Mouse (Mus musculus): ENCODE results near the gene Nln. TPM values are rescaled to one million over a fixed set of nuclear protein-coding genes. Genes with fewer than 3 reads are reported as not detected.
A peak's percentile ranks its signal among the peaks of the same experiment; 100 is the strongest.

Gene Nln
- polyA plus RNA-seq, 1 experiment from 2014 or later: 25.0 TPM

GRCm38 (mm10) chr13:104035651-104036050 is 73.8 kb downstream of the Nln start:
- Histone ChIP-seq H3K4me3 (ENCODE audit: control insufficient read depth in 1 of 2, insufficient read depth in 1 of 2, low read depth in 1 of 2, low read length in 2 of 2) (no peak overlapping the region), H3K36me3 (ENCODE audit: control insufficient read depth, insufficient read depth, low read length) (no peaks in the 10 kb centered on the region), H3K4me2 (ENCODE audit: low read length) (no peak overlapping the region), H3K4me1 (ENCODE audit: control insufficient read depth in 2 of 2, insufficient read depth in 2 of 2, low read length in 2 of 2) (peaks cover 32 to 61% of the 10 kb centered on the region in 2 experiments), H3K27me3 (ENCODE audit: control insufficient read depth, insufficient read depth, low read length) (no peaks in the 10 kb centered on the region), H3K9ac (ENCODE audit: low read length) (no peak overlapping the region), H3K9me3 (ENCODE audit: control insufficient read depth, low read length) (no peaks in the 10 kb centered on the region), H3K27ac (replicated peaks in 1 of 2; ENCODE audit: control insufficient read depth in 1 of 2, insufficient read depth in 1 of 2, low read depth in 2 of 2, low read length in 2 of 2) (no peak overlapping the region)
- WGBS: 90% methylated on average over 2 of the region's 2 CpGs
- ATAC-seq (ENCODE audit: insufficient number of reproducible peaks, insufficient read depth, low FRiP score, low read depth): no peak

GRCm38 (mm10) chr13:104034854-104035253 is 74.6 kb downstream of the Nln start:
- no peak overlapping the region for H3K4me2 ChIP-seq (ENCODE audit: low read length)
- H3K4me1 ChIP-seq (ENCODE audit: control insufficient read depth in 2 of 2, insufficient read depth in 2 of 2, low read length in 2 of 2): peaks cover 32 to 60% of the 10 kb centered on the region in 2 experiments
- WGBS: 29% methylated on average over 6 of the region's 6 CpGs
- H3K27ac ChIP-seq (replicated peaks in 1 of 2; ENCODE audit: control insufficient read depth in 1 of 2, insufficient read depth in 1 of 2, low read depth in 2 of 2, low read length in 2 of 2): peak overlapping the region in 1 of 2 experiments; percentile 42; a peak in 1 of 4 replicates
- H3K9me3 ChIP-seq (ENCODE audit: control insufficient read depth, low read length): no peaks in the 10 kb centered on the region
- no peaks in the 10 kb centered on the region for H3K36me3 ChIP-seq (ENCODE audit: control insufficient read depth, insufficient read depth, low read length)
- H3K27me3 ChIP-seq (ENCODE audit: control insufficient read depth, insufficient read depth, low read length): no peaks in the 10 kb centered on the region
- no peak overlapping the region for H3K9ac ChIP-seq (ENCODE audit: low read length)
- H3K4me3 ChIP-seq (ENCODE audit: control insufficient read depth in 1 of 2, insufficient read depth in 1 of 2, low read depth in 1 of 2, low read length in 2 of 2): no peak overlapping the region
- ATAC-seq (ENCODE audit: insufficient number of reproducible peaks, insufficient read depth, low FRiP score, low read depth): no peak

GRCm38 (mm10) chr13:104032620-104033133 is 76.7 kb downstream of the Nln start:
- peaks cover 31 to 48% of the 10 kb centered on the region in 2 experiments for H3K4me1 ChIP-seq (ENCODE audit: control insufficient read depth in 2 of 2, insufficient read depth in 2 of 2, low read length in 2 of 2)
- H3K9me3 ChIP-seq (ENCODE audit: control insufficient read depth, low read length): no peaks in the 10 kb centered on the region
- H3K9ac ChIP-seq (ENCODE audit: low read length): no peak overlapping the region
- no peaks in the 10 kb centered on the region for H3K27me3 ChIP-seq (ENCODE audit: control insufficient read depth, insufficient read depth, low read length)
- H3K27ac ChIP-seq (replicated peaks in 1 of 2; ENCODE audit: control insufficient read depth in 1 of 2, insufficient read depth in 1 of 2, low read depth in 2 of 2, low read length in 2 of 2): peak overlapping the region; percentile 68 to 92
- peak overlapping the region; percentile 15 for H3K4me2 ChIP-seq (ENCODE audit: low read length)
- no peak overlapping the region for H3K4me3 ChIP-seq (ENCODE audit: control insufficient read depth in 1 of 2, insufficient read depth in 1 of 2, low read depth in 1 of 2, low read length in 2 of 2)
- no peaks in the 10 kb centered on the region for H3K36me3 ChIP-seq (ENCODE audit: control insufficient read depth, insufficient read depth, low read length)
- WGBS: 4% methylated on average over 3 of the region's 3 CpGs
- ATAC-seq (ENCODE audit: insufficient number of reproducible peaks, insufficient read depth, low FRiP score, low read depth): peak; percentile 70

- Histone ChIP-seq H3K4me1 (ENCODE audit: control insufficient read depth in 2 of 2, insufficient read depth in 2 of 2, low read length in 2 of 2) (peaks cover 28 to 44% of the 10 kb centered on the region in 2 experiments), H3K4me3 (ENCODE audit: control insufficient read depth in 1 of 2, insufficient read depth in 1 of 2, low read depth in 1 of 2, low read length in 2 of 2) (no peak overlapping the region), H3K4me2 (ENCODE audit: low read length) (0 out of 2 replicates have a peak overlapping the region, but pooled peaks have one; percentile 15), H3K27ac (replicated peaks in 1 of 2; ENCODE audit: control insufficient read depth in 1 of 2, insufficient read depth in 1 of 2, low read depth in 2 of 2, low read length in 2 of 2) (peak overlapping the region; percentile 70 to 92), H3K27me3 (ENCODE audit: control insufficient read depth, insufficient read depth, low read length) (no peaks in the 10 kb centered on the region), H3K36me3 (ENCODE audit: control insufficient read depth, insufficient read depth, low read length) (no peaks in the 10 kb centered on the region), H3K9me3 (ENCODE audit: control insufficient read depth, low read length) (no peaks in the 10 kb centered on the region), H3K9ac (ENCODE audit: low read length) (0 out of 2 replicates have a peak overlapping the region, but pooled peaks have one; percentile 10)
- peak; percentile 38; the same call in 1 of the 2 replicates for ATAC-seq (ENCODE audit: insufficient number of reproducible peaks, insufficient read depth, low FRiP score, low read depth)
- WGBS: 40% methylated on average over 12 of the region's 12 CpGs
Observed at GRCm38 (mm10) chr13:104031821-104032331, 77.5 kb downstream of the Nln start.

- Histone ChIP-seq H3K9me3 (ENCODE audit: control insufficient read depth, low read length) (no peaks in the 10 kb centered on the region), H3K4me3 (ENCODE audit: control insufficient read depth in 1 of 2, insufficient read depth in 1 of 2, low read depth in 1 of 2, low read length in 2 of 2) (no peak overlapping the region), H3K27ac (replicated peaks in 1 of 2; ENCODE audit: control insufficient read depth in 1 of 2, insufficient read depth in 1 of 2, low read depth in 2 of 2, low read length in 2 of 2) (no peak overlapping the region), H3K9ac (ENCODE audit: low read length) (no peak overlapping the region), H3K4me1 (ENCODE audit: control insufficient read depth in 2 of 2, insufficient read depth in 2 of 2, low read length in 2 of 2) (peaks cover 23 to 35% of the 10 kb centered on the region in 2 experiments), H3K36me3 (ENCODE audit: control insufficient read depth, insufficient read depth, low read length) (no peaks in the 10 kb centered on the region), H3K27me3 (ENCODE audit: control insufficient read depth, insufficient read depth, low read length) (no peaks in the 10 kb centered on the region), H3K4me2 (ENCODE audit: low read length) (no peak overlapping the region)
- 94% methylated on average over 4 of the region's 4 CpGs for WGBS
- no peak for ATAC-seq (ENCODE audit: insufficient number of reproducible peaks, insufficient read depth, low FRiP score, low read depth)
Observed at GRCm38 (mm10) chr13:104030956-104031355, 78.5 kb downstream of the Nln start.

- no peaks in the 10 kb centered on the region for H3K36me3 ChIP-seq (ENCODE audit: control insufficient read depth, insufficient read depth, low read length)
- no peak overlapping the region for H3K4me2 ChIP-seq (ENCODE audit: low read length)
- no peaks in the 10 kb centered on the region for H3K27me3 ChIP-seq (ENCODE audit: control insufficient read depth, insufficient read depth, low read length)
- H3K27ac ChIP-seq (replicated peaks in 1 of 2; ENCODE audit: control insufficient read depth in 1 of 2, insufficient read depth in 1 of 2, low read depth in 2 of 2, low read length in 2 of 2): no peak overlapping the region
- H3K4me3 ChIP-seq (ENCODE audit: control insufficient read depth in 1 of 2, insufficient read depth in 1 of 2, low read depth in 1 of 2, low read length in 2 of 2): no peak overlapping the region
- no peak for ATAC-seq (ENCODE audit: insufficient number of reproducible peaks, insufficient read depth, low FRiP score, low read depth)
- H3K9me3 ChIP-seq (ENCODE audit: control insufficient read depth, low read length): no peaks in the 10 kb centered on the region
- no peak overlapping the region for H3K9ac ChIP-seq (ENCODE audit: low read length)
- peaks cover 23 to 24% of the 10 kb centered on the region in 2 experiments for H3K4me1 ChIP-seq (ENCODE audit: control insufficient read depth in 2 of 2, insufficient read depth in 2 of 2, low read length in 2 of 2)
Observed at GRCm38 (mm10) chr13:104029511-104029910, 79.9 kb downstream of the Nln start.

- H3K4me1 ChIP-seq (ENCODE audit: control insufficient read depth in 2 of 2, insufficient read depth in 2 of 2, low read length in 2 of 2): peaks cover 18 to 20% of the 10 kb centered on the region in 2 experiments
- H3K36me3 ChIP-seq (ENCODE audit: control insufficient read depth, insufficient read depth, low read length): no peaks in the 10 kb centered on the region
- H3K4me2 ChIP-seq (ENCODE audit: low read length): no peak overlapping the region
- 67% methylated on average over 5 of the region's 5 CpGs for WGBS
- H3K4me3 ChIP-seq (ENCODE audit: control insufficient read depth in 1 of 2, insufficient read depth in 1 of 2, low read depth in 1 of 2, low read length in 2 of 2): no peak overlapping the region
- ATAC-seq (ENCODE audit: insufficient number of reproducible peaks, insufficient read depth, low FRiP score, low read depth): no peak
- H3K9ac ChIP-seq (ENCODE audit: low read length): no peak overlapping the region
- no peak overlapping the region for H3K27ac ChIP-seq (replicated peaks in 1 of 2; ENCODE audit: control insufficient read depth in 1 of 2, insufficient read depth in 1 of 2, low read depth in 2 of 2, low read length in 2 of 2)
- H3K9me3 ChIP-seq (ENCODE audit: control insufficient read depth, low read length): no peaks in the 10 kb centered on the region
- H3K27me3 ChIP-seq (ENCODE audit: control insufficient read depth, insufficient read depth, low read length): no peaks in the 10 kb centered on the region
Observed at GRCm38 (mm10) chr13:104029089-104029488, 80.3 kb downstream of the Nln start.

GRCm38 (mm10) chr13:104026525-104026924 is 82.9 kb downstream of the Nln start:
- WGBS: 87% methylated on average over 3 of the region's 3 CpGs
- H3K27ac ChIP-seq (replicated peaks in 1 of 2; ENCODE audit: control insufficient read depth in 1 of 2, insufficient read depth in 1 of 2, low read depth in 2 of 2, low read length in 2 of 2): no peak overlapping the region

More at GRCm38 (mm10) chr13:104026525-104026924, 82.9 kb downstream of the Nln start:
- Histone ChIP-seq H3K9me3 (ENCODE audit: control insufficient read depth, low read length) (no peaks in the 10 kb centered on the region), H3K4me1 (ENCODE audit: control insufficient read depth in 2 of 2, insufficient read depth in 2 of 2, low read length in 2 of 2) (peaks cover under 1 to 7% of the 10 kb centered on the region in 2 experiments; a peak in 3 of 4 replicates), H3K4me2 (ENCODE audit: low read length) (no peak overlapping the region), H3K9ac (ENCODE audit: low read length) (no peak overlapping the region), H3K27me3 (ENCODE audit: control insufficient read depth, insufficient read depth, low read length) (no peaks in the 10 kb centered on the region), H3K36me3 (ENCODE audit: control insufficient read depth, insufficient read depth, low read length) (no peaks in the 10 kb centered on the region), H3K4me3 (ENCODE audit: control insufficient read depth in 1 of 2, insufficient read depth in 1 of 2, low read depth in 1 of 2, low read length in 2 of 2) (no peak overlapping the region)
- ATAC-seq (ENCODE audit: insufficient number of reproducible peaks, insufficient read depth, low FRiP score, low read depth): no peak
